Mouse (Mus musculus): ENCODE results near the gene Idh2. TPM values are rescaled to one million over a fixed set of nuclear protein-coding genes. Genes with fewer than 3 reads are reported as not detected.

The Idh2 gene
- polyA plus RNA-seq, 2 experiments = 457 to 595 TPM

DNA sequence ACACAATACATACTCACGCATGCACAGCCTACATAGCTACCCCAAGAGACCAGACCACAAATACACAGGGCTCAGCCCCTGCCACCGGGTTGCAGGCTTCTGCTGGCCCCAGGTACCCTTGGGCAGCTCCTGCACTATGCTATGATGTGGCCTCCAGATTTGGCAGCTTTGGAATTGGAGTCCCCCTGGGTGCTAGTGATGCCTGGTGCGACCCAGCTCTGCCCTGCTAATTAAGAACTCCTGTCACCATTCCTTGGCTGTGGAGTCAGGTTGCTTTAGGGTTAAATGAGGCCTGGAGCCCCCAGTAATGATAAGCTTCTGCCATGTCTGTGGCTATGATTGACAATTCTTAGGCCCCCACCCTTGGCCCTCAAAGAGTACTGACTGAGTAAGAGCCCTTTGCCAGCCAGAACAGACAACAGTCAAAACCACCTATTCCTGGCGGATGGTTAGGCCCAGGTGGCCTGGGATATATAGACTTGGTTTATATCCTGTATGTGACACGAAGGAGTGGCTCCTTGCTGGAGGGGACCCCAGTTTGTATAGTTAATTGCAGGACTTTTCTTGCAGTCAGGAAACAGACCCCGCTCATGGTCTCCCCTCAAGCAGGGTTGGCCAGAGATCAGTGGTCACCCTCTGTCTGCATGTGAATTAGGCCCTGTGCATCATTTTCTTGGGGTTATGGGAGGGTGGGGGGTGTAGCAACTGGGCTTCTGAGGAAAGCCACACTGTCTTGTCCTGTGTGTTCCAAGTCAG, 38.1 kb downstream of the Idh2 start:
- Histone ChIP-seq H3K36me3 (ENCODE audit: control insufficient read depth, insufficient read depth, low read length) (peaks cover 13% of the 10 kb centered on the region), H3K9me3 (ENCODE audit: control insufficient read depth, low read length) (no peaks in the 10 kb centered on the region), H3K27me3 (ENCODE audit: control insufficient read depth, insufficient read depth, low read length) (no peaks in the 10 kb centered on the region), H3K9ac (ENCODE audit: low read depth, low read length, severe bottlenecking) (no peak overlapping the region), H3K4me3 (replicated peaks; ENCODE audit: low read length) (no peak overlapping the region), H3K4me1 (ENCODE audit: control insufficient read depth, insufficient read depth, low read length) (peaks cover 45% of the 10 kb centered on the region), H3K4me2 (replicated peaks; ENCODE audit: low read depth, low read length, severe bottlenecking) (no peak overlapping the region), H3K27ac (replicated peaks; ENCODE audit: low read depth, low read length) (no peak overlapping the region)
- no peak for TF ChIP-seq POLR2A (IDR thresholded peaks at IDR 0.05; ENCODE audit: borderline replicate concordance, extremely low read depth, insufficient read depth, insufficient read length)
- ATAC-seq (ENCODE audit: low FRiP score, low read depth) = no peak
- 57% methylated on average over 6 of the region's 6 CpGs for WGBS
- DNase-seq (ENCODE audit: low spot score) = no peak

DNA sequence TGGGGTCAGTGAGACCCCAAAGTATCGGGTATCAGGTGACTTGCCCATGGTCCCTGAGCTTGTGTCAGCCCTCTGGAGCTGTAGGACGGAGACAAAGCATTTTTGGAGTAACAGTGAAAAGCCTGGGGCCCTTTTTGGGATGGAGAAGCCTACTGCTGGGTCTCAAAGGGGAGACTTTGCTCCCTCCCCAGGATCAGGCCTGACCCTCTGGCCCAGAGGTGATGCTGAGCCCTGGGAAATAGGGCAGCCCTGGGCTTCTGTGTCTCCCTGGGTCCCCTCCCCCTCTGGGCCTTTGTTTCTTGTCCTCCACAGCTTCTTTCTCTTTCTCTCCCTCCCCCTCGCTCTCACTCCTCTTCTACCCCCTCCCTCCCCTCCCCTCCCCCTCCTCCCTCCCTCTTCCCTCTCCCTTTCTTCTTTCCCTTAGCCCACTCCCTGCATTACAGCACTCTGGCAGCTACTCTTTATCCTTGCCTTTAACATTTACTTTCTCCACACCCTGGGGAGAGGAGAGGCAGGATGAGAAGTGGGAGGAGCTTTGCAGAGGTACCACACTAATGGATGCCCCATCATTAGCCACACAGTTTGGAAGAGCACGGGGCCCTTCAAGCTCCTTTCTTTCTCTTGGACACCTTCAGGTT, 39.1 kb downstream of the Idh2 start:
- no peak overlapping the region for H3K4me3 ChIP-seq (replicated peaks; ENCODE audit: low read length)
- peaks cover 45% of the 10 kb centered on the region for H3K4me1 ChIP-seq (ENCODE audit: control insufficient read depth, insufficient read depth, low read length)
- 21% methylated on average over 4 of the region's 4 CpGs for WGBS
- no peak overlapping the region for H3K27ac ChIP-seq (replicated peaks; ENCODE audit: low read depth, low read length)
- TF ChIP-seq POLR2A (IDR thresholded peaks at IDR 0.05; ENCODE audit: borderline replicate concordance, extremely low read depth, insufficient read depth, insufficient read length) = no peak
- DNase-seq (ENCODE audit: low spot score) (no peak), ATAC-seq (ENCODE audit: low FRiP score, low read depth) (no peak)
- H3K36me3 ChIP-seq (ENCODE audit: control insufficient read depth, insufficient read depth, low read length) = peaks cover 3% of the 10 kb centered on the region; the same call in 1 of the 2 replicates
- H3K9ac ChIP-seq (ENCODE audit: low read depth, low read length, severe bottlenecking) = no peak overlapping the region
- H3K4me2 ChIP-seq (replicated peaks; ENCODE audit: low read depth, low read length, severe bottlenecking) = no peak overlapping the region
- H3K27me3 ChIP-seq (ENCODE audit: control insufficient read depth, insufficient read depth, low read length) = no peaks in the 10 kb centered on the region
- H3K9me3 ChIP-seq (ENCODE audit: control insufficient read depth, low read length) = no peaks in the 10 kb centered on the region

DNA sequence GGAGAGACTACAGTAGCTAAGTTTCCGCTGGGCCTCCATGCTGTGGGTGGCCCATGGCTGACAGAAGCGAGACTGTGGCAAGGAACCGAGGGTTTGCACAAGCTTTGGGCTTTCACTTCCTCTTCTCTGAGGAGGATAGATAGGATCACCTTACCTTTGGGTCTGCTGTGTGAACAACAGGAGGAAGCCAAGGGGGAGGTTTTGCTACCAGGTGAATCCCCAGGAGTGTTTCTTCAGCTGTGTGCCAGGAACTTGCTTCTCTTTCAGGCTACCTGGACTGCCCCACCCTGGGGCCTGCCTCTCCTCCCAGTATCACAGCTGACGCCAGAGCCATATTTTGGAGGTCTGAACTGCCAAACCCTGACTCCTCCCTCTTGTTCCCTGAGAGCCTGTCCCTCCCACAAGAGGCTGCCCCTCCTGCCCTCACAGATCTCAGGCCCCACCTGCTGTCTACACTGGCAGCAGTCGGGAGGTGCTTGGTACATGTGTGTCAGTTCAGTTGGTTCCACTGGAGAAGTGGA, 40.2 kb downstream of the Idh2 start:
- WGBS = 52% methylated on average over 5 of the region's 5 CpGs
- Histone ChIP-seq H3K9ac (ENCODE audit: low read depth, low read length, severe bottlenecking) (no peak overlapping the region), H3K27ac (replicated peaks; ENCODE audit: low read depth, low read length) (no peak overlapping the region), H3K9me3 (ENCODE audit: control insufficient read depth, low read length) (no peaks in the 10 kb centered on the region), H3K4me1 (ENCODE audit: control insufficient read depth, insufficient read depth, low read length) (peaks cover 48% of the 10 kb centered on the region), H3K4me3 (replicated peaks; ENCODE audit: low read length) (no peak overlapping the region), H3K27me3 (ENCODE audit: control insufficient read depth, insufficient read depth, low read length) (no peaks in the 10 kb centered on the region), H3K36me3 (ENCODE audit: control insufficient read depth, insufficient read depth, low read length) (no peaks in the 10 kb centered on the region), H3K4me2 (replicated peaks; ENCODE audit: low read depth, low read length, severe bottlenecking) (no peak overlapping the region)
- ATAC-seq (ENCODE audit: low FRiP score, low read depth) (no peak), DNase-seq (ENCODE audit: low spot score) (no peak)
- TF ChIP-seq POLR2A (IDR thresholded peaks at IDR 0.05; ENCODE audit: borderline replicate concordance, extremely low read depth, insufficient read depth, insufficient read length) = no peak

DNA sequence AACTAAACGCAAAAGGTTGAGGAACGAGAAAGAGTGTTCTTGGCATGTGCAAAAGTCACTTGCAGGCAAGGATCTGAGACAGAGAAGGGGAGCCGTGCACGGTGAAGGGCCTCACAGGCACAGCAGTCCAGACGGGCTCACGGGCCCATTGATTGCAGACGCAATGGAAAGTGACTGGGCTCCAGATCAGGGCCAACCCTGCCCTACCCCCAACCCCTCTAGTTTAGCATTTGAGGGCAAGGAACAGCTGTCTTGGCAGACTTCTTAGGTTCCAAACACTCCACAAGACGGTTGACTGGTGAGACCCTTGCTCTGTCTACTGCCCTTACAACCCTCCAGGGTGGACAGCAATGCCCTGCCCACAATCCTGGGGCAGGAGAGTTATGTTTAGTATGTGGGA, 41.7 kb downstream of the Idh2 start:
- Histone ChIP-seq H3K27me3 (ENCODE audit: control insufficient read depth, insufficient read depth, low read length) (no peaks in the 10 kb centered on the region), H3K9me3 (ENCODE audit: control insufficient read depth, low read length) (no peaks in the 10 kb centered on the region), H3K4me3 (replicated peaks; ENCODE audit: low read length) (no peak overlapping the region), H3K4me2 (replicated peaks; ENCODE audit: low read depth, low read length, severe bottlenecking) (no peak overlapping the region), H3K27ac (replicated peaks; ENCODE audit: low read depth, low read length) (no peak overlapping the region), H3K36me3 (ENCODE audit: control insufficient read depth, insufficient read depth, low read length) (no peaks in the 10 kb centered on the region), H3K9ac (ENCODE audit: low read depth, low read length, severe bottlenecking) (no peak overlapping the region), H3K4me1 (ENCODE audit: control insufficient read depth, insufficient read depth, low read length) (peaks cover 50% of the 10 kb centered on the region)
- no peak for ATAC-seq (ENCODE audit: low FRiP score, low read depth)
- no peak for TF ChIP-seq POLR2A (IDR thresholded peaks at IDR 0.05; ENCODE audit: borderline replicate concordance, extremely low read depth, insufficient read depth, insufficient read length)
- no peak for DNase-seq (ENCODE audit: low spot score)
- 67% methylated on average over 8 of the region's 8 CpGs for WGBS

DNA sequence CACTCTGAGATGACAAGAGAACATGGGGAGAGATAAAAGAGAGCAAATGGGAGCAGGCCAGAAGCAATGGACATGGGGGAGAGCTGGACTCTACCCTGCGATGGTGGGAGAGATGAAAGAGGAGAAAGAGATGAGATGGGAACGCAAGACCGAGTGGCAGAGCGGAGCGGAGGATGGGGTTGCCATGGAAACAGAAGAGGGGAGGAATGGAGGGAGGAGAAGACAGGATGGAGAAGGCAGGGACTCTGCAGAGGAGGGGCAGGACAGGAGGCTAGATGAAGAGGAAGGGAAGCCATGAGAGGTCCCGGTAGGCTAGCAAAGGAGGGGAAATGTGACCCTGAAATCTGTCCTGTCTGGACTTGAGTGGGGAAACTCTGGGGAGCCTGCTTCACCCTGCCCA, 42.9 kb downstream of the Idh2 start:
- H3K9me3 ChIP-seq (ENCODE audit: control insufficient read depth, low read length) = no peaks in the 10 kb centered on the region
- peaks cover 41% of the 10 kb centered on the region for H3K4me1 ChIP-seq (ENCODE audit: control insufficient read depth, insufficient read depth, low read length)
- DNase-seq (ENCODE audit: low spot score) (no peak), ATAC-seq (ENCODE audit: low FRiP score, low read depth) (no peak)
- no peak overlapping the region for H3K9ac ChIP-seq (ENCODE audit: low read depth, low read length, severe bottlenecking)
- H3K4me2 ChIP-seq (replicated peaks; ENCODE audit: low read depth, low read length, severe bottlenecking) = no peak overlapping the region
- no peaks in the 10 kb centered on the region for H3K36me3 ChIP-seq (ENCODE audit: control insufficient read depth, insufficient read depth, low read length)
- no peak for TF ChIP-seq POLR2A (IDR thresholded peaks at IDR 0.05; ENCODE audit: borderline replicate concordance, extremely low read depth, insufficient read depth, insufficient read length)
- H3K27ac ChIP-seq (replicated peaks; ENCODE audit: low read depth, low read length) = no peak overlapping the region
- H3K27me3 ChIP-seq (ENCODE audit: control insufficient read depth, insufficient read depth, low read length) = no peaks in the 10 kb centered on the region
- H3K4me3 ChIP-seq (replicated peaks; ENCODE audit: low read length) = no peak overlapping the region
- 62% methylated on average over 6 of the region's 6 CpGs for WGBS

All from limb, embryonic 14.5 days (tissue).